Mouse (Mus musculus) forebrain, embryonic 10.5 days (tissue): ENCODE measurements around the gene Olfr1090. TPM values are rescaled to one million over a fixed set of nuclear protein-coding genes. Genes with fewer than 3 reads are reported as not detected.

Experiments used
- DNase-seq: peaks from one replicate; pipeline ENCODE4 v3.0.0-alpha.2; 2017; ENCODE audit warnings: low spot score; ENCODE audit errors: extremely low spot score
- H3K27ac ChIP-seq: fragments of 300-500 bp; sonication (generic); 2 replicates; pipeline ENCODE4 v1.5.1; 2016; ENCODE audit warnings: mild to moderate bottlenecking
- H3K27me3 ChIP-seq: fragments of 300-500 bp; sonication (generic); 2 replicates; pipeline ENCODE4 v1.6.1; 2016; ENCODE audit warnings: mild to moderate bottlenecking; ENCODE audit not compliant: poor library complexity, severe bottlenecking
- H3K36me3 ChIP-seq: fragments of 300-500 bp; sonication (generic); replicated peaks from 2 replicates; pipeline ENCODE4 v1.6.1; 2016; ENCODE audit warnings: mild to moderate bottlenecking, moderate library complexity
- H3K4me1 ChIP-seq: fragments of 300-500 bp; sonication (generic); 2 replicates; pipeline ENCODE4 v1.6.1; 2016
- H3K4me3 ChIP-seq: fragments of 300-500 bp; sonication (generic); 2 replicates; pipeline ENCODE4 v1.5.1; 2016; ENCODE audit warnings: mild to moderate bottlenecking, moderate library complexity
- H3K9me3 ChIP-seq: fragments of 300-500 bp; sonication (generic); 2 replicates; pipeline ENCODE4 v1.6.1; 2016; ENCODE audit warnings: mild to moderate bottlenecking, moderate library complexity
- WGBS: fragments of 180-500 bp; shearing (Covaris S2); methylation state at CpG from one replicate; pipeline ENCODE4 v1.1.7; 2016; 5-methylcytosine and 5-hydroxymethylcytosine counted together
- polyA plus RNA-seq: library from polyadenylated mRNA; unstranded; fragments of >200 nt; fragmentation: Nextera tagmentation; extraction: Ambion mirVana; gene quantifications from 2 replicates; pipeline ENCODE4 v1.2.1, GENCODE M21; 2016

Olfr1090 gene
- not detected in 2 replicates for polyA plus RNA-seq

DNA sequence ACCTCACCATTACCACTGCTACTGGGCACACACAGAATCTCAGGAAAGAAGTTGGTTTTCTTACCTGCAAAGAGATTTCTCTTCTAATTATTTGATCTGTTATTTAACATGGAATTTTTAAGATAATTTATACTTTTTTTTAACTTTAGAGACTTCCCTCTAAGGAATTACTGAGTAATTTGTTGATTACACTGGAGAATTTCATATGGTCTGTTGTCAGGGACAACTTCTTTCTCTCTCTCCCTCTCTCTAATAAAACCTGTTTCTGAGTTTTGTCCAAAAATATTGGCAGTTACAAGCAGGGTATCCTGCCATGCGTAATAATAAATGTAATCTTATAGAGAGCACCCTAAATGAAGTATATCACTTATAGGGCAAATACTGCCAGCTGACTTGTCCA lies at the start of gene Olfr1090:
Gene Olfr1090 (minus strand): TSS at position 101 of the 400 bp plus-strand sequence.
- H3K9me3 ChIP-seq = no peaks in the 10 kb centered on the region
- DNase-seq = no peak
- H3K4me3 ChIP-seq = no peak within 1 kb of the TSS
- H3K36me3 ChIP-seq = no peaks in the 10 kb centered on the region
- 91% methylated on average over 1 of the region's 1 CpGs for WGBS
- no peaks in the 10 kb centered on the region for H3K27me3 ChIP-seq
- H3K4me1 ChIP-seq = no peaks in the 10 kb centered on the region
- no peak within 1 kb of the TSS for H3K27ac ChIP-seq

DNA sequence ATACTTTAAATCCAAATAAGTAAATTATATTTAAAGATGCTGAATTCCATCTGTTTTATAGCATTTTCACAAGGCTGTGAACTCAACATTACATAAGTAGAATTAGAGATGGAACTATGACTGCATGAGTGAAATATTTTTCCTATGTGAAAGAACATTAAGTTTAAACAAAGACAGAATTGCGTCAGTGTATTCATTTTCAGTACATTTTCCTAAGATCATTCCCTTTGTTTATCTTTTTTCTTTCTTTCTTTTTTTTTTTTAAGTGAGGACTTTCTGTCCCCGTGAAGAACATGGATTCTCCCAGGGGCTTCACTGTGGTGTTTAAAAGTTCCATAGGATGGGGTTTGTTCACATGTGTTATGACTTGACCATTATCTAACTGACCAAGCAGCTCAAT lies 23.4 kb upstream of the Olfr1090 start, which contains the start of gene Olfr1093:
Gene Olfr1093 (plus strand): TSS at position 301 of the 400 bp plus-strand sequence.
- H3K27ac ChIP-seq = no peak within 1 kb of the TSS
- H3K27me3 ChIP-seq = no peaks in the 10 kb centered on the region
- H3K36me3 ChIP-seq = no peaks in the 10 kb centered on the region
- WGBS = 87% methylated on average over 2 of the region's 2 CpGs
- H3K4me1 ChIP-seq = no peaks in the 10 kb centered on the region
- no peak for DNase-seq
- H3K4me3 ChIP-seq = no peak within 1 kb of the TSS
- H3K9me3 ChIP-seq = no peaks in the 10 kb centered on the region

- no peak overlapping the region for H3K27ac ChIP-seq
- no peaks in the 10 kb centered on the region for H3K4me1 ChIP-seq
Measured at GRCm38 (mm10) chr2:86761050-86761449, 2.3 kb upstream of the Olfr1090 start.

GRCm38 (mm10) chr2:86733601-86734000 lies 25.2 kb downstream of the Olfr1090 start, which contains the start of gene Olfr1089:
Olfr1089 (minus strand) TSS chr2:86733701.
- Histone ChIP-seq H3K27ac (no peak within 1 kb of the TSS), H3K4me1 (no peaks in the 10 kb centered on the region), H3K27me3 (no peaks in the 10 kb centered on the region), H3K36me3 (no peaks in the 10 kb centered on the region), H3K9me3 (no peaks in the 10 kb centered on the region), H3K4me3 (no peak within 1 kb of the TSS)
- DNase-seq = no peak

More at GRCm38 (mm10) chr2:86761050-86761449, 2.3 kb upstream of the Olfr1090 start:
- Histone ChIP-seq H3K4me3 (no peak overlapping the region), H3K27me3 (no peaks in the 10 kb centered on the region), H3K36me3 (no peaks in the 10 kb centered on the region), H3K9me3 (no peaks in the 10 kb centered on the region)
- DNase-seq = no peak
- 99% methylated on average over 6 of the region's 6 CpGs for WGBS

Other genes with a start within 250 kb of the Olfr1090 start
- gene Olfr1079, start 216.5 kb downstream of the Olfr1090 start, polyA plus RNA-seq = not detected in 2 replicates
- not detected in 2 replicates for gene Olfr1080, start 200.8 kb downstream of the Olfr1090 start, polyA plus RNA-seq
- gene Olfr1082, start 160.0 kb downstream of the Olfr1090 start, polyA plus RNA-seq = not detected in 2 replicates
- not detected in 2 replicates for gene Olfr1084, start 119.3 kb downstream of the Olfr1090 start, polyA plus RNA-seq
- not detected in 2 replicates for gene Olfr1085, start 97.0 kb downstream of the Olfr1090 start, polyA plus RNA-seq
- gene Olfr1086, start 78.9 kb downstream of the Olfr1090 start, polyA plus RNA-seq = not detected in 2 replicates
- gene Olfr1087, start 60.6 kb downstream of the Olfr1090 start, polyA plus RNA-seq = not detected in 2 replicates
- gene Olfr1089, start 25.3 kb downstream of the Olfr1090 start, polyA plus RNA-seq = not detected in 2 replicates
- gene Olfr1093, start 23.5 kb upstream of the Olfr1090 start, polyA plus RNA-seq = not detected in 2 replicates
- not detected in 2 replicates for gene Olfr141, start 51.0 kb upstream of the Olfr1090 start, polyA plus RNA-seq
- not detected in 2 replicates for gene Olfr1094, start 65.7 kb upstream of the Olfr1090 start, polyA plus RNA-seq
- gene Olfr1095, start 92.7 kb upstream of the Olfr1090 start, polyA plus RNA-seq = not detected in 2 replicates
- not detected in 2 replicates for gene Gm13723, start 115.8 kb upstream of the Olfr1090 start, polyA plus RNA-seq
- gene Olfr1097, start 133.2 kb upstream of the Olfr1090 start, polyA plus RNA-seq = not detected in 2 replicates
- not detected in 2 replicates for gene Olfr1098, start 165.6 kb upstream of the Olfr1090 start, polyA plus RNA-seq
- gene Olfr1099, start 201.7 kb upstream of the Olfr1090 start, polyA plus RNA-seq = not detected in 2 replicates
- gene Olfr1100, start 221.0 kb upstream of the Olfr1090 start, polyA plus RNA-seq = not detected in 2 replicates
- gene Olfr1101, start 232.2 kb upstream of the Olfr1090 start, polyA plus RNA-seq = not detected in 2 replicates
- not detected in 2 replicates for gene Olfr1102, start 239.4 kb upstream of the Olfr1090 start, polyA plus RNA-seq